Mouse (Mus musculus): ENCODE results near the gene Ppp1r36.
"Not testable (repeated sequence)": the region's sequence is repeated elsewhere in the genome, so short reads cannot be mapped to it uniquely, and the experiment has no call there.

Gene Ppp1r36

GRCm38 (mm10) chr12:76448127-76448526, 30.8 kb downstream of the Ppp1r36 start:
- no peak for DNase-seq (ENCODE audit: low spot score in 2 of 2)

GRCm38 (mm10) chr12:76452203-76452602, 34.9 kb downstream of the Ppp1r36 start:
- no peak for DNase-seq (ENCODE audit: low spot score in 2 of 2)

GRCm38 (mm10) chr12:76458445-76458844, 41.1 kb downstream of the Ppp1r36 start:
- not testable (repeated sequence) for DNase-seq (ENCODE audit: low spot score in 2 of 2)

GRCm38 (mm10) chr12:76459032-76459431, 41.7 kb downstream of the Ppp1r36 start:
- DNase-seq (ENCODE audit: low spot score in 2 of 2), result no peak

- peak; percentile 26 to 45 for DNase-seq (ENCODE audit: low spot score in 2 of 2)
These were observed 46.1 kb downstream of the Ppp1r36 start for GRCm38 (mm10) chr12:76463391-76463790.

- peak; percentile 40 to 60 for DNase-seq (ENCODE audit: low spot score in 2 of 2)
These were observed 47.4 kb downstream of the Ppp1r36 start for GRCm38 (mm10) chr12:76464651-76465252.

- DNase-seq (ENCODE audit: low spot score in 2 of 2), result no peak
These were observed 49.3 kb downstream of the Ppp1r36 start for GRCm38 (mm10) chr12:76466651-76467050.

GRCm38 (mm10) chr12:76467256-76467655, 49.9 kb downstream of the Ppp1r36 start:
- DNase-seq (ENCODE audit: low spot score in 2 of 2), result no peak

GRCm38 (mm10) chr12:76472046-76472445, 54.7 kb downstream of the Ppp1r36 start:
- DNase-seq (ENCODE audit: low spot score in 2 of 2), result peak; percentile 68 to 72

- DNase-seq (ENCODE audit: low spot score in 2 of 2), result no peak
These were observed 56.4 kb downstream of the Ppp1r36 start for GRCm38 (mm10) chr12:76473562-76474245.

GRCm38 (mm10) chr12:76474246-76474583, 56.9 kb downstream of the Ppp1r36 start:
- DNase-seq (ENCODE audit: low spot score in 2 of 2), result no peak

GRCm38 (mm10) chr12:76474802-76475201, 57.5 kb downstream of the Ppp1r36 start:
- no peak for DNase-seq (ENCODE audit: low spot score in 2 of 2)

- DNase-seq (ENCODE audit: low spot score in 2 of 2), result no peak
These were observed 58.8 kb downstream of the Ppp1r36 start for GRCm38 (mm10) chr12:76476146-76476545.

GRCm38 (mm10) chr12:76478309-76479023, 61.1 kb downstream of the Ppp1r36 start:
- DNase-seq (ENCODE audit: low spot score in 2 of 2), result no peak

GRCm38 (mm10) chr12:76479174-76479573, 61.8 kb downstream of the Ppp1r36 start:
- DNase-seq (ENCODE audit: low spot score in 2 of 2), result no peak

GRCm38 (mm10) chr12:76479836-76480495, 62.6 kb downstream of the Ppp1r36 start:
- DNase-seq (ENCODE audit: low spot score in 2 of 2), result no peak

GRCm38 (mm10) chr12:76482446-76482845, 65.1 kb downstream of the Ppp1r36 start:
- no peak for DNase-seq (ENCODE audit: low spot score in 2 of 2)

- DNase-seq (ENCODE audit: low spot score in 2 of 2), result no peak
These were observed 65.6 kb downstream of the Ppp1r36 start for GRCm38 (mm10) chr12:76482948-76483347.

- DNase-seq (ENCODE audit: low spot score in 2 of 2), result no peak
These were observed 67.5 kb downstream of the Ppp1r36 start for GRCm38 (mm10) chr12:76484881-76485280.

- no peak for DNase-seq (ENCODE audit: low spot score in 2 of 2)
These were observed 68.0 kb downstream of the Ppp1r36 start for GRCm38 (mm10) chr12:76485381-76485780.

GRCm38 (mm10) chr12:76486943-76487342, 69.6 kb downstream of the Ppp1r36 start:
- no peak for DNase-seq (ENCODE audit: low spot score in 2 of 2)
